Mouse (Mus musculus) liver, postnatal 0 days (tissue): ENCODE data around the gene Tex2.

Source experiments
- CTCF ChIP-seq: sonication (generic); IDR thresholded peaks from 2 replicates; pipeline ENCODE4 v1.5.1; 2016; ENCODE audit warnings: antibody characterized with exemption, low read depth
- EP300 ChIP-seq: IDR thresholded peaks from 2 replicates; pipeline ENCODE4 v1.6.1; 2016; ENCODE audit warnings: antibody characterized with exemption, low read depth, mild to moderate bottlenecking

DNA sequence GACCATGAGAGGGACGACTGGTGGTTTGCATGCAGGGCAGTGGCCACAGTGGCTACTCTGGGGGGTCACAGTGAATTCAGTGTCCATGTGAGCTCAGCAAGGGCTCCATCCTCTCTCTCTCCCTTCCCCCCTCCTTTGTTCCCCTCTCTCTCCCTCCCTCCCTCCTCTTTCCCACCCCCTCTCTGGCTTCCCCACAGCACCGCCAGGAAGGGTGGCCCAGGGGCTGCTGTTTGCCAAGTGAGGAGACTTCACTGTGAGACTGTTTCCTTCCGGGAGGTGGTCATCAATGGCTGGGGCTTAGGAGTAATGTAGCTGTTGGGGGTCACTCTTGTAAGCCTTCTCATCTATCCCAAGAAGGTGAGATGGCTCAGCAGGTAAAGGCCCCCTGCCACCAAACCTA lies 92.8 kb downstream of the Tex2 start:
- TF ChIP-seq CTCF, result no peak
- no peak for TF ChIP-seq EP300
